Mouse (Mus musculus) midbrain, embryonic 14.5 days (tissue): Measurements from ENCODE around the gene Ripply3. TPM values are rescaled to one million over a fixed set of nuclear protein-coding genes. Genes with fewer than 3 reads are reported as not detected.
A peak's percentile ranks its signal among the peaks of the same experiment; 100 is the strongest.

Experiments used
- ATAC-seq: fragments of 200-750 bp; cut with Nextera tagmentation; 2 replicates; pipeline ENCODE4 v1.8.0; 2017; ENCODE audit warnings: moderate number of reproducible peaks, moderate library complexity; ENCODE audit not compliant: low FRiP score, low TSS enrichment
- DNase-seq: peaks from one replicate; pipeline ENCODE4 v3.0.0-alpha.2; 2015
- H3K27ac ChIP-seq: fragments of 300-500 bp; sonication (generic); replicated peaks from 2 replicates; pipeline ENCODE4 v1.5.1; 2014; ENCODE audit warnings: mild to moderate bottlenecking, low read depth, low read length, moderate library complexity
- H3K27me3 ChIP-seq: fragments of 300-500 bp; sonication (generic); 2 replicates; pipeline ENCODE4 v1.6.1; 2014; ENCODE audit warnings: low read length, control low read depth, mixed read lengths; ENCODE audit not compliant: control insufficient read depth, insufficient read depth
- H3K36me3 ChIP-seq: fragments of 300-500 bp; sonication (generic); 2 replicates; pipeline ENCODE4 v1.6.1; 2014; ENCODE audit warnings: low read length, control low read depth; ENCODE audit not compliant: control insufficient read depth, insufficient read depth
- H3K4me1 ChIP-seq: fragments of 300-500 bp; sonication (generic); 2 replicates; pipeline ENCODE4 v1.6.1; 2014; ENCODE audit warnings: mild to moderate bottlenecking, antibody characterized with exemption, low read length, control low read depth; ENCODE audit not compliant: control insufficient read depth, insufficient read depth
- H3K4me2 ChIP-seq: fragments of 300-500 bp; sonication (generic); 2 replicates; pipeline ENCODE4 v1.6.1; 2014; ENCODE audit warnings: mild to moderate bottlenecking, low read length, moderate library complexity
- H3K4me3 ChIP-seq: fragments of 300-500 bp; sonication (generic); replicated peaks from 2 replicates; pipeline ENCODE4 v1.5.1; 2014; ENCODE audit warnings: low read depth, low read length
- H3K9ac ChIP-seq: fragments of 300-500 bp; sonication (generic); replicated peaks from 2 replicates; pipeline ENCODE4 v1.6.1; 2014; ENCODE audit warnings: mild to moderate bottlenecking, low read length, moderate library complexity
- H3K9me3 ChIP-seq: fragments of 300-500 bp; sonication (generic); 2 replicates; pipeline ENCODE4 v1.6.1; 2016; ENCODE audit warnings: low read length, control low read depth, mixed read lengths; ENCODE audit not compliant: control insufficient read depth
- WGBS: fragments of 180-500 bp; shearing (Covaris S2); extraction: QIAGEN DNeasy Blood & Tissue Kit; methylation state at CpG from one replicate; pipeline ENCODE4 v1.1.7; 2014; 5-methylcytosine and 5-hydroxymethylcytosine counted together
- polyA plus RNA-seq: library from polyadenylated mRNA; unstranded; fragments of >200 nt; fragmentation: Nextera tagmentation; extraction: Ambion mirVana; gene quantifications from 2 replicates; pipeline ENCODE4 v1.2.1, GENCODE M21; 2014

Gene Ripply3
- polyA plus RNA-seq, 1 experiment from 2014 or later, result 1.2 TPM

- ATAC-seq, result no peak
These were observed 19.0 kb downstream of the Ripply3 start for GRCm38 (mm10) chr16:94347080-94347731.

GRCm38 (mm10) chr16:94348779-94349178, 20.6 kb downstream of the Ripply3 start:
- Histone ChIP-seq H3K4me1 (no peaks in the 10 kb centered on the region), H3K27ac (no peak overlapping the region), H3K27me3 (no peaks in the 10 kb centered on the region), H3K36me3 (no peaks in the 10 kb centered on the region), H3K4me2 (no peak overlapping the region), H3K9ac (no peak overlapping the region), H3K4me3 (no peak overlapping the region), H3K9me3 (no peaks in the 10 kb centered on the region)
- WGBS, result 93% methylated on average over 2 of the region's 2 CpGs
- DNase-seq (no peak), ATAC-seq (no peak)

More at GRCm38 (mm10) chr16:94347080-94347731, 19.0 kb downstream of the Ripply3 start:
- no peaks in the 10 kb centered on the region for H3K36me3 ChIP-seq
- no peak overlapping the region for H3K27ac ChIP-seq
- no peak overlapping the region for H3K4me3 ChIP-seq
- no peak overlapping the region for H3K4me2 ChIP-seq
- no peak overlapping the region for H3K9ac ChIP-seq
- no peaks in the 10 kb centered on the region for H3K9me3 ChIP-seq
- no peak for DNase-seq
- WGBS, result 82% methylated on average over 7 of the region's 7 CpGs
- H3K27me3 ChIP-seq, result no peaks in the 10 kb centered on the region
- no peaks in the 10 kb centered on the region for H3K4me1 ChIP-seq

GRCm38 (mm10) chr16:94349588-94350286, 21.5 kb downstream of the Ripply3 start:
- Histone ChIP-seq H3K4me2 (no peak overlapping the region), H3K9me3 (no peaks in the 10 kb centered on the region), H3K4me3 (no peak overlapping the region), H3K4me1 (no peaks in the 10 kb centered on the region), H3K36me3 (no peaks in the 10 kb centered on the region), H3K27me3 (no peaks in the 10 kb centered on the region), H3K27ac (no peak overlapping the region), H3K9ac (no peak overlapping the region)
- WGBS, result 58% methylated on average over 11 of the region's 11 CpGs
- DNase-seq (peak; percentile 38), ATAC-seq (no peak)

DNA sequence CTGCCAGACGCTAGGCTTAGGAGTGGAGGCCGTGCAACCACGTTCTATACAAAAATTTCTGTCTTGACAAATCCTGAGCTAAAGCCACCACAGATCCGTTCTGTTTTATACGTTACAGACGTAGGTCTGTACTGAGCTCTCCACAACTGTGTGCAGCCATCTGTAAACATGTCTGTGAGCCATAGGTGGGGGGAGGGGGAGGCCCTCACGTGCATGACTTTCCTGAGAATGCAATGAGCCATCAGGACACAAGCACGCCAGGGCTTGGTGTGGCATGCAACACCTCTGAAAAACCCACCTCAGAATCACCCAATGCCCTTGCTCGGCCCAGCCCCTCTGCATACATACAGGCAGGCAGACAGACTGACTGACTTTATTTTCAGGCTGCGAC, 22.1 kb downstream of the Ripply3 start:
- H3K27ac ChIP-seq, result no peak overlapping the region
- H3K27me3 ChIP-seq, result no peaks in the 10 kb centered on the region
- no peaks in the 10 kb centered on the region for H3K36me3 ChIP-seq
- no peak overlapping the region for H3K4me3 ChIP-seq
- H3K9me3 ChIP-seq, result no peaks in the 10 kb centered on the region
- 73% methylated on average over 10 of the region's 10 CpGs for WGBS
- H3K4me2 ChIP-seq, result no peak overlapping the region
- H3K4me1 ChIP-seq, result no peaks in the 10 kb centered on the region
- ATAC-seq, result no peak
- DNase-seq, result no peak
- no peak overlapping the region for H3K9ac ChIP-seq

DNA sequence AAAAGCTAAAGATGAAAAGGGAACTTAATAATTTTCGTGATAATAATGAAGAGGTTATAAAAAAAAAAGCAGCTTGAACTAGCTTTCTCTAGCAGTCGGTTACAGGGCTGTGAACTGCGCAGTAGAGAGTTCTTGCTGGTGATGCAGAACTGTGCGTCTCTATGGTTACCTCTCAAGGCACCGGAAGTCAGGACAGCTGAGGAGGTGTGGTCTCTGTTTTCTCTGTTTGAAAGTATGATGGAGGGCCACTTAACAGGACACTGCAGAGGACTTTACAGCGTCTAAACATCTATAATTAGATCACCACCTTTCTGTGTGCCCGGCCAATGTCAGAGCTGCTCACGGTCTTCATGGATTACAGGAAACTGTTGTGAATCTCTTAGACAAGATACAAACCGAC, 26.2 kb downstream of the Ripply3 start:
- no peak overlapping the region for H3K4me2 ChIP-seq
- H3K9ac ChIP-seq, result no peak overlapping the region
- no peaks in the 10 kb centered on the region for H3K27me3 ChIP-seq
- no peak overlapping the region for H3K27ac ChIP-seq
- no peaks in the 10 kb centered on the region for H3K9me3 ChIP-seq
- ATAC-seq, result no peak
- 62% methylated on average over 9 of the region's 9 CpGs for WGBS
- no peaks in the 10 kb centered on the region for H3K36me3 ChIP-seq
- H3K4me3 ChIP-seq, result no peak overlapping the region
- peak; percentile 46 for DNase-seq
- no peaks in the 10 kb centered on the region for H3K4me1 ChIP-seq

- no peak overlapping the region for H3K27ac ChIP-seq
These were observed 27.8 kb downstream of the Ripply3 start for GRCm38 (mm10) chr16:94356046-94356445.

GRCm38 (mm10) chr16:94356776-94357494, 28.7 kb downstream of the Ripply3 start:
- H3K4me2 ChIP-seq, result no peak overlapping the region
- H3K9ac ChIP-seq, result no peak overlapping the region
- no peaks in the 10 kb centered on the region for H3K9me3 ChIP-seq
- no peak overlapping the region for H3K4me3 ChIP-seq
- no peak for ATAC-seq
- H3K27me3 ChIP-seq, result no peaks in the 10 kb centered on the region
- DNase-seq, result no peak
- peaks cover under 1% of the 10 kb centered on the region; the same call in 1 of the 2 replicates for H3K4me1 ChIP-seq
- no peaks in the 10 kb centered on the region for H3K36me3 ChIP-seq
- H3K27ac ChIP-seq, result no peak overlapping the region
- WGBS, result 87% methylated on average over 11 of the region's 11 CpGs

More at GRCm38 (mm10) chr16:94356046-94356445, 27.8 kb downstream of the Ripply3 start:
- Histone ChIP-seq H3K4me2 (no peak overlapping the region), H3K9ac (no peak overlapping the region), H3K4me1 (no peaks in the 10 kb centered on the region), H3K36me3 (no peaks in the 10 kb centered on the region), H3K27me3 (no peaks in the 10 kb centered on the region), H3K9me3 (no peaks in the 10 kb centered on the region), H3K4me3 (no peak overlapping the region)
- no peak for ATAC-seq
- WGBS, result 76% methylated on average over 7 of the region's 7 CpGs
- DNase-seq, result no peak

DNA sequence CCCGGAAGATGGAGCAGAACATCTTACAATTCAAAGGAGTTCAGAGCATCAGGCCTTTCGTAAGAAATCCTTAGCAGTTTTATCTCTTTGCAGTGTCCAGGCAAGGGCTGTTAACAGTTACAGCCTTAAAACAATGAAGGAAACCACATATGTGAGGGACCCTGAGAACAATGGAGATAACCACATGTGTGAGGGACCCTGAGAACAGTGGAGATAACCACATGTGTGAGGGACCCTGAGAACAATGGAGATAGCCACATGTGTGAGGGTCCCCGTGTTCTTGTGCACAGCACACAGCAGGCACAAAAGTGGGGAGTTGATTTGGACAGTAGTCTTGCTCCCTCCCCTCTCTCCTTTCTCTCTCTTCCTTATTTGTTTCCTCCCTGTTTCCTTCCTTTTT, 29.9 kb downstream of the Ripply3 start:
- Histone ChIP-seq H3K27me3 (no peaks in the 10 kb centered on the region), H3K27ac (no peak overlapping the region), H3K9me3 (no peaks in the 10 kb centered on the region), H3K4me1 (peaks cover 8% of the 10 kb centered on the region; the same call in 1 of the 2 replicates), H3K36me3 (no peaks in the 10 kb centered on the region), H3K4me3 (no peak overlapping the region), H3K9ac (no peak overlapping the region), H3K4me2 (no peak overlapping the region)
- no peak for DNase-seq
- ATAC-seq, result no peak
- 86% methylated on average over 3 of the region's 3 CpGs for WGBS
